Mouse (Mus musculus) kidney, embryonic 16.5 days (tissue): ENCODE results near the gene Pcbp2. TPM values are rescaled to one million over a fixed set of nuclear protein-coding genes. Genes with fewer than 3 reads are reported as not detected.

Experiments used
- ATAC-seq: fragments of 200-750 bp; cut with Nextera tagmentation; 2 replicates; pipeline ENCODE4 v1.8.0; 2017; ENCODE audit warnings: moderate TSS enrichment; ENCODE audit not compliant: low FRiP score, low TSS enrichment
- H3K27ac ChIP-seq: fragments of 300-500 bp; sonication (generic); 2 replicates; pipeline ENCODE4 v1.5.1; 2014; ENCODE audit warnings: low read length
- H3K27me3 ChIP-seq: fragments of 300-500 bp; sonication (generic); 2 replicates; pipeline ENCODE4 v1.6.1; 2014; ENCODE audit warnings: low read length, control low read depth, mixed read lengths; ENCODE audit not compliant: insufficient read depth
- H3K36me3 ChIP-seq: fragments of 300-500 bp; sonication (generic); 2 replicates; pipeline ENCODE4 v1.6.1; 2014; ENCODE audit warnings: low read length, control low read depth, mixed read lengths; ENCODE audit not compliant: insufficient read depth
- H3K4me1 ChIP-seq: fragments of 300-500 bp; sonication (generic); 2 replicates; pipeline ENCODE4 v1.6.1; 2014; ENCODE audit warnings: low read length, control low read depth, mixed read lengths; ENCODE audit not compliant: insufficient read depth
- H3K4me2 ChIP-seq: fragments of 300-500 bp; sonication (generic); replicated peaks from 2 replicates; pipeline ENCODE4 v1.6.1; 2014; ENCODE audit warnings: low read depth, low read length
- H3K4me3 ChIP-seq: fragments of 300-500 bp; sonication (generic); 2 replicates; pipeline ENCODE4 v1.5.1; 2014; ENCODE audit warnings: mild to moderate bottlenecking, low read length
- H3K9ac ChIP-seq: fragments of 300-500 bp; sonication (generic); replicated peaks from 2 replicates; pipeline ENCODE4 v1.6.1; 2014; ENCODE audit warnings: low read length
- H3K9me3 ChIP-seq: fragments of 300-500 bp; sonication (generic); 2 replicates; pipeline ENCODE4 v1.6.1; 2016; ENCODE audit warnings: low read length, control low read depth
- WGBS: fragments of 180-500 bp; shearing (Covaris S2); extraction: QIAGEN DNeasy Blood & Tissue Kit; methylation state at CpG from one replicate; pipeline ENCODE4 v1.1.7; 2014; 5-methylcytosine and 5-hydroxymethylcytosine counted together
- polyA plus RNA-seq: library from polyadenylated mRNA; unstranded; fragments of >200 nt; fragmentation: Nextera tagmentation; extraction: Ambion mirVana; gene quantifications from 2 replicates; pipeline ENCODE4 v1.2.1, GENCODE M21; 2015

Pcbp2 gene
- 209 and 212 TPM in 2 replicates for polyA plus RNA-seq

DNA sequence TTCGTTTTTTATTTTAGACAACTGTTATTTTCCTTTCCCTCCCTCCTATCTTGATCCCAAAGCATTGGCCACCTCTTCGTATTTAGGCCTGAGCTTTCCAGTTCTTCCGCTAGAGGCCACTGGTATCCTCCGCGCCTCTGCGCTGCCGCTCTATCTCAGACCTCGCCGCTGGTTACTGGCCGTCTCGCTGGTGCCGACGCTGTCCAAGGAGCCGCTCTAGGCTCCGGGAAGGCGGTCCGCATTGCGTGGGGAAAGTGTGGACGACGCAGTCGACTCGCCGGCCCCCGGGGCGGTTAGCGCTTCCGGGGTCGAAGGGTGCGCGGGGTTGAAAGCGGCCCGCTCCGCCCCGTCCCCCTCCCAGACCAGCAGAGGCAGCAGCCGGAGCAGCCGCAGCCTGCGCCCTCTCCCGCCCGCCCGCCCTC lies at the start of gene Pcbp2:
TSS of gene Pcbp2 (plus strand) at position 357 of the 422 bp plus-strand sequence.
- Histone ChIP-seq H3K9ac (peak within 1 kb of the TSS; percentile 98), H3K4me2 (peak within 1 kb of the TSS; percentile 71), H3K27ac (peak within 1 kb of the TSS; percentile 99), H3K36me3 (peaks cover 8% of the 10 kb centered on the region), H3K4me3 (peak within 1 kb of the TSS; percentile 97), H3K4me1 (peaks cover 13% of the 10 kb centered on the region), H3K27me3 (no peaks in the 10 kb centered on the region), H3K9me3 (peaks cover 5% of the 10 kb centered on the region; the same call in 1 of the 2 replicates)
- ATAC-seq, result peak; percentile 99
- 0% methylated on average over 36 of the region's 40 CpGs for WGBS

DNA sequence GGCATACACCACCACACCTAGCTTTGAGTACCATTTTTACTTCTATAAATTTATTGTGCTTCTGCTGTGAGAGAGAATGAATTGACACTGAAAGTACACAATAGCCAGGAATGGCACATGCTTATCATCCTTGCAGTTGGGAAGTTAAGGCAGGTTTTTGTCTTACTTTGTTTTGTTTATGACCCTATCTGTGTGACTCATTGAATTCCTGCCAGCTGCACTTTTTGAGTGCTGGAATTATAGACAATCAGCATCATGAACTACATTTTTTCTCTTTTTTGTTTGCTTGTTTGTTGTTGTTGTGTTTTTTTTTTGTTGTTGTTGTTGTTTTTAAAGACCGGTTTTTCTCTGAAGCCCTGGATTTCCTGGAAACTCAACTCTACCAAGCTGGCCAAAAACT lies 49.4 kb upstream of the Pcbp2 start:
- no peak overlapping the region for H3K27ac ChIP-seq
- 0 out of 2 replicates have a peak, but pooled peaks cover 4% of the 10 kb centered on the region for H3K4me1 ChIP-seq
- H3K36me3 ChIP-seq, result peaks cover 20% of the 10 kb centered on the region
- ATAC-seq, result no peak
- no peak overlapping the region for H3K4me2 ChIP-seq
- H3K9ac ChIP-seq, result no peak overlapping the region
- no peaks in the 10 kb centered on the region for H3K9me3 ChIP-seq
- 36% methylated on average over 1 of the region's 1 CpGs for WGBS
- H3K27me3 ChIP-seq, result no peaks in the 10 kb centered on the region
- H3K4me3 ChIP-seq, result no peak overlapping the region

DNA sequence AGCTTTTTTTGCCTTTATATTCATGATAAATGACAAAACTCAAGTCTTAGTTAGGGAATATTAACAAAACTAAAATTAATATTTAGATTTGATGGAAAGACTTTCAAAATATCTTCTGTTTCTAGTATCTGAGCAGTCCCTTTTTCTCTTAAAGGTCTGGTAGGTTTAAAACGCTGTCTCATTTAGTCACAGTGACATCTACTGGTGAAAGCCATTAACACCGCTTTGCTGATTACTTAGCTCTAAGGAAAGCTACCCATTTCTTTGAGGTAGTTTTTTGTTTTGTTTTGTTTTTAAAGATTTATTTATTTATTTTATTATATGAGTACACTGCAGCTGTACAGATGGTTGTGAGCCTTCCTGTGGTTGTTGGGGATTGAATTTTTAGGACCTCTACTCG lies 48.9 kb upstream of the Pcbp2 start:
- peaks cover 25% of the 10 kb centered on the region for H3K36me3 ChIP-seq
- WGBS, result 57% methylated on average over 3 of the region's 3 CpGs
- H3K4me1 ChIP-seq, result 0 out of 2 replicates have a peak, but pooled peaks cover 4% of the 10 kb centered on the region
- no peak overlapping the region for H3K27ac ChIP-seq
- no peak overlapping the region for H3K4me2 ChIP-seq
- H3K9ac ChIP-seq, result no peak overlapping the region
- ATAC-seq, result no peak
- no peak overlapping the region for H3K4me3 ChIP-seq
- no peaks in the 10 kb centered on the region for H3K9me3 ChIP-seq
- H3K27me3 ChIP-seq, result no peaks in the 10 kb centered on the region

DNA sequence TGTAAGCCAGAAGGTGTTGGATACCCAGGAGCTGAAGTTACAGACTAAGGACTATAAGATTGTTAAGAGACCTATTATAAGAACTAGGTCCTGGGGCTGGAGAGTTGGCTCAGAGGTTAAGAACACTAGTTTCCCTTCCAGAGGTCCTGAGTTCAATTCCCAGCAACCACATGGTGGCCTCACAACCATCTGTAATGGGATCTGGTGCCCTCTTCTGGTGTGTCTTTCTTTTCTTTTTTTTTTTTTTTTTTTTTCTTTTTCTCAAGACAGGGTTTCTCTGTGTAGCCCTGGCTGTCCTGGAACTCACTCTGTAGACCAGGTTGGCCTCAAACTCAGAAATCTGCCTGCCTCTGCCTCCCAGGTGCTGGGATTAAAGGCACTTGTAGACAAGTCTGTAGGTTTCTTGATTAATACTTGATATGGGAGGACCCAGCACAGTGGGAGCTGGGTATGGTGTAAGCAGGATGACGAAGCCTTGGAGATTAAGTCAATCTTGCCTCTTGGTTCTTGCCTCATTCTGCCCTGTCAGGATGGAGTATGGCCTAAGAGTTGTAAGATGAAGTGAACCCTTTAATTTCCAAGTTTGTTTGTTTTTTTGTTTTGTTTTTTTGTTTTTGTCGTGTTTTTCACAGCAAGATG lies 46.6 kb upstream of the Pcbp2 start:
- no peaks in the 10 kb centered on the region for H3K9me3 ChIP-seq
- H3K27ac ChIP-seq, result no peak overlapping the region
- no peaks in the 10 kb centered on the region for H3K27me3 ChIP-seq
- WGBS, result 97% methylated on average over 2 of the region's 2 CpGs
- peaks cover 36% of the 10 kb centered on the region for H3K36me3 ChIP-seq
- no peak overlapping the region for H3K4me3 ChIP-seq
- ATAC-seq, result no peak
- H3K4me1 ChIP-seq, result 0 out of 2 replicates have a peak, but pooled peaks cover 4% of the 10 kb centered on the region
- H3K9ac ChIP-seq, result no peak overlapping the region
- no peak overlapping the region for H3K4me2 ChIP-seq

DNA sequence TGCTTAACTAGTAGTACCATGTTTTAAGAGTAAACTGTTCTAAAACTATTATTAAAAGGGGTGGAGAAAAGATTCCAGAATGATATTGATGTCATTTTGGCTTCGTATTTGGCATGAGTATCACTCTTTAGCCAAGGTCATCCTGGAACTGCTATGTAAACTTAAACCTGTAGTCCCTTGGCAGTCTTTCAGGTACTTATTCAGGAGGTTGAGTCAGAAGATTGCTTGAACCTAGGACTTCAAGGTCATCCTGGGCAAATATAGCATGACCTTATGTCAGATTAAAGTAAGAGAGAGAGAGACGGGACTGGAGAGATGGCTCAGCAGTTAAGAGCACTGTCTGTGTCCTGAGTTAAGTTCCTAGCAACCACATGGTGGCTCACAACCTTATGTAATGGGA lies 45.7 kb upstream of the Pcbp2 start:
- Histone ChIP-seq H3K27ac (no peak overlapping the region), H3K27me3 (no peaks in the 10 kb centered on the region), H3K4me1 (0 out of 2 replicates have a peak, but pooled peaks cover 4% of the 10 kb centered on the region), H3K9ac (no peak overlapping the region), H3K36me3 (peaks cover 44% of the 10 kb centered on the region), H3K4me3 (no peak overlapping the region), H3K9me3 (no peaks in the 10 kb centered on the region), H3K4me2 (no peak overlapping the region)
- no peak for ATAC-seq
- 81% methylated on average over 2 of the region's 2 CpGs for whole genome bisulfite sequencing

DNA sequence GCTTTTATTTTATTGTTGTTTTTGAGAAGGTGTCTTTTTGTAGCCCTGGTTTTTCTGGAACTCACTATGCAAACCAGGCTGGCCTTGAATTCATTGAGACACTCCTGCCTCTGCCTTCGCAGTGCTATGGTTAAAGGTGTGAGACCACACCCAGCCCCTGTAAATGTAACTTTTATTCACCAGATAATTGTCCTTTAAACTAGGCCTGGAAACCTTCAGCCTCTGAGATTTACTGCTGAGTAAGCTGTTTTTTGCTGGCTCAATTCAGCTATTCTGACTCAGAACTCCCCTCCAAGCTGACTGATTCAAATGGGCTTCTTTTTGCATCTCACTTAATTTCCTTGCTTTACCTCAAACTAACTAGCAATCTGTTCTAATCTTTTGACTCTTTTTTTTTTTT lies 43.4 kb upstream of the Pcbp2 start:
- peaks cover 58% of the 10 kb centered on the region for H3K36me3 ChIP-seq
- 97% methylated on average over 1 of the region's 1 CpGs for WGBS

DNA sequence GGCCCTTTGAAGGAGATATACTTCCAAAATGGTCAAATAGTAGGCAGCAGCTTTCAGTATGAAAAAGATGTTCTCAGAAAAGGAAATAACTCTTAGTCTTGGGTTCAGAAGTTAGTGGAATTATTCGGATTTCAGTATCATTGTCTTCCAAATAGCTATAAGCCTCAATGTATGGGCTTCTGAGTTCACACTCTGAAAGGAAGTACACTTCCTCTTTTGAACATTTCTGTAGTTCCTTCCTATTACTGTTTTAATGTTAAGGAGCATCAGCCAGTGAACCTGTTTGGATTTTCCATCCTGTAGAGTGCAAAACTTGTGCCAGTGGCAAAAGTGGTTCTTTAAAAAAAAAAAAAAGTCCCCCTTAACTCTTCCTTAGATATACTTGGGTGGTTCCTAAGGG lies 38.3 kb upstream of the Pcbp2 start:
- H3K4me3 ChIP-seq, result no peak overlapping the region
- ATAC-seq, result no peak
- H3K4me2 ChIP-seq, result no peak overlapping the region
- no peak overlapping the region for H3K9ac ChIP-seq
- WGBS, result 80% methylated on average over 1 of the region's 1 CpGs
- no peaks in the 10 kb centered on the region for H3K27me3 ChIP-seq
- no peak overlapping the region for H3K27ac ChIP-seq
- no peaks in the 10 kb centered on the region for H3K4me1 ChIP-seq
- no peaks in the 10 kb centered on the region for H3K9me3 ChIP-seq
- H3K36me3 ChIP-seq, result peaks cover 61% of the 10 kb centered on the region

More for the DNA sequence above, 43.4 kb upstream of the Pcbp2 start:
- Histone ChIP-seq H3K27ac (no peak overlapping the region), H3K27me3 (no peaks in the 10 kb centered on the region), H3K4me3 (no peak overlapping the region), H3K9ac (no peak overlapping the region), H3K4me2 (no peak overlapping the region), H3K9me3 (no peaks in the 10 kb centered on the region), H3K4me1 (no peaks in the 10 kb centered on the region)
- no peak for ATAC-seq

DNA sequence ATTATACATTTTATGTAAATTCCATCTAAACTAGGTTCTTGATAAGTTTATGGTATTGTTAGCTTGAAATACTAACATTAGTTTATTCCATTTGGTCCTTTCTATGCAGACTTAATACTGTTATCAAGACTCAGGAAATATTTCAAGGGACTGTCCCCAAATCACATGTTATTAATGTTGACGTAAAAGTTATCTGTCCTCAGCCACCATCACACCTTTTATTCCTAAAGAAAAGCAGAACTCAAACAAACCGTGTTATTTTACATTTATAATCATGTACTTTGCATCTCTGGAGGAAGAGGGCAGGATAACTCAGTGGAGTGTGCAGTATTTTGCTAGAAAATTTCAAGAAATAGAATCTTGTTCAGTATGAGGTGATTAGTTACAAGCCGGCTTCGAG lies 37.2 kb upstream of the Pcbp2 start:
- no peak overlapping the region for H3K4me3 ChIP-seq
- WGBS, result 92% methylated on average over 4 of the region's 4 CpGs
- no peaks in the 10 kb centered on the region for H3K9me3 ChIP-seq
- peaks cover 55% of the 10 kb centered on the region for H3K36me3 ChIP-seq
- H3K27me3 ChIP-seq, result no peaks in the 10 kb centered on the region
- no peak overlapping the region for H3K4me2 ChIP-seq
- no peaks in the 10 kb centered on the region for H3K4me1 ChIP-seq
- no peak overlapping the region for H3K27ac ChIP-seq
- H3K9ac ChIP-seq, result no peak overlapping the region
- no peak for ATAC-seq

DNA sequence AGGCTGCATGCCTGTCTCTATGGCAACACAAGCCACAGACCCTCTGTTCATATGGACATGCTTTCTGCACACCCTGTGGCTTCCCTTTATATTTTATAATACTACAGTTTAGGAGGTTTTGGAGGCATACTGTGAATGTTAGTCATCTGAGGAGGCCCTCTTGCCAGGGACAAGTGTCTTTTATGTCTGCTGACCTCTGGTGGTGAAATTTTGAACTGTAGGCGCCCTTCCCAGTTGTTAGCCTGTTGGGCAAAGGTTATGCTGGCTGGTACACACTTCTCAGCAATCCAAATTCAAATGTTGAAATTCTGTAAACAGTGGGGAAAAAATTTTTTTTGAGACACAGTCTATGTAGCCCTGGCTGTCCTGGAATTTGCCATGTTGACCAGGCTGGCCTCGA lies 27.8 kb upstream of the Pcbp2 start:
- 0 out of 2 replicates have a peak, but pooled peaks have one; percentile 15 for ATAC-seq
- Histone ChIP-seq H3K27ac (no peak overlapping the region), H3K27me3 (no peaks in the 10 kb centered on the region), H3K36me3 (no peaks in the 10 kb centered on the region), H3K4me3 (no peak overlapping the region), H3K9ac (no peak overlapping the region), H3K4me1 (0 out of 2 replicates have a peak, but pooled peaks cover 3% of the 10 kb centered on the region), H3K4me2 (no peak overlapping the region), H3K9me3 (no peaks in the 10 kb centered on the region)
- 48% methylated on average over 2 of the region's 2 CpGs for WGBS

DNA sequence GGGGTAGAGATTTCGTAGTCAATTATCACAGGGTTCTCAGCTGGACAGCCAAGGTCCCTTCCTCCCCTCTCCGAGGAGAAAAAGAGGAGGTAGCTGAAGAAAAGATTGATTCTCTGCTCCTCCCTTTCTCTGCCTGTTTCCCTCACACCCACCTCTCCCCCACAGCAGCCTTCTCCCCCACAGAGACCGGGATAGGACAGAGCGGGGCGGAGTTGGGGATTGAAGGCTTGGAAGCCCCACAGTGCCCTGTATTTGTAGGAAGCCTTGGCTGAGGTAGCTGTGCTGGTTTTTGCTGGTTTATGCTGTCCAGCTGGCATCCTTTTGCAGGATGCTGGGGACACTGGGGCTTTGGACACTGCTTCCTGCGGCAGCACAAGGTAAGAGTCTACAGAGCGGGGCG lies 25.2 kb upstream of the Pcbp2 start, which contains the start of gene Amhr2:
TSS of gene Amhr2 (plus strand) at position 222 of the 400 bp plus-strand sequence.
- Histone ChIP-seq H3K9ac (0 out of 2 replicates have a peak within 1 kb of the TSS, but pooled peaks have one; percentile 8), H3K4me1 (0 out of 2 replicates have a peak, but pooled peaks cover 3% of the 10 kb centered on the region), H3K4me2 (no peak within 1 kb of the TSS), H3K4me3 (no peak within 1 kb of the TSS), H3K27ac (no peak within 1 kb of the TSS), H3K27me3 (no peaks in the 10 kb centered on the region), H3K36me3 (no peaks in the 10 kb centered on the region), H3K9me3 (no peaks in the 10 kb centered on the region)
- 59% methylated on average over 8 of the region's 8 CpGs for WGBS
- ATAC-seq, result peak; percentile 35; the same call in 1 of the 2 replicates
